Mouse (Mus musculus): ENCODE results near the gene Prok2.

Gene Prok2

DNA sequence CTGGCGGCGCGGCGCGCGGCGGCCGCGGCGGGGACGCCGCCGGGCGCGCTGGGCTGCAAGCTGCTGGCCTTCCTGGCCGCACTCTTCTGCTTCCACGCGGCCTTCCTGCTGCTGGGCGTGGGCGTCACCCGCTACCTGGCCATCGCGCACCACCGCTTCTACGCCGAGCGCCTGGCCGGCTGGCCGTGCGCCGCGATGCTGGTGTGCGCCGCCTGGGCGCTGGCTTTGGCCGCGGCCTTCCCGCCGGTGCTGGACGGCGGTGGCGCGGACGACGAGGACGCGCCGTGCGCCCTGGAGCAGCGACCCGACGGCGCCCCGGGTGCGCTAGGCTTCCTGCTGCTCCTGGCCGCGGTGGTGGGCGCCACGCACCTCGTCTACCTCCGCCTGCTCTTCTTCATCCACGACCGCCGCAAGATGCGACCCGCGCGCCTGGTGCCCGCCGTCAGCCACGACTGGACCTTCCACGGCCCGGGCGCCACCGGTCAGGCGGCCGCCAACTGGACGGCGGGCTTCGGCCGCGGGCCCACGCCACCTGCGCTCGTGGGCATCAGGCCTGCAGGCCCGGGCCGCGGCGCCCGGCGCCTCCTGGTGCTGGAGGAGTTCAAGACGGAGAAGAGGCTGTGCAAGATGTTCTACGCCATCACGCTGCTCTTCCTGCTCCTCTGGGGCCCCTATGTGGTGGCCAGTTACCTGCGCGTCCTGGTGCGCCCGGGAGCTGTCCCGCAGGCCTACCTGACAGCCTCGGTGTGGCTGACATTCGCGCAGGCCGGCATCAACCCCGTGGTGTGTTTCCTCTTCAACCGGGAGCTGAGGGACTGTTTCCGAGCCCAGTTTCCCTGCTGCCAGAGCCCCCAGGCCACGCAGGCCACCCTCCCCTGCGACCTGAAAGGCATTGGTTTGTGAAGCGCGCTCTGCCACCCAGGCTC lies 33.0 kb downstream of the Prok2 start:
- DNase-seq (ENCODE audit: low spot score in 2 of 2) = peak in 1 of 2 experiments; percentile 41

DNA sequence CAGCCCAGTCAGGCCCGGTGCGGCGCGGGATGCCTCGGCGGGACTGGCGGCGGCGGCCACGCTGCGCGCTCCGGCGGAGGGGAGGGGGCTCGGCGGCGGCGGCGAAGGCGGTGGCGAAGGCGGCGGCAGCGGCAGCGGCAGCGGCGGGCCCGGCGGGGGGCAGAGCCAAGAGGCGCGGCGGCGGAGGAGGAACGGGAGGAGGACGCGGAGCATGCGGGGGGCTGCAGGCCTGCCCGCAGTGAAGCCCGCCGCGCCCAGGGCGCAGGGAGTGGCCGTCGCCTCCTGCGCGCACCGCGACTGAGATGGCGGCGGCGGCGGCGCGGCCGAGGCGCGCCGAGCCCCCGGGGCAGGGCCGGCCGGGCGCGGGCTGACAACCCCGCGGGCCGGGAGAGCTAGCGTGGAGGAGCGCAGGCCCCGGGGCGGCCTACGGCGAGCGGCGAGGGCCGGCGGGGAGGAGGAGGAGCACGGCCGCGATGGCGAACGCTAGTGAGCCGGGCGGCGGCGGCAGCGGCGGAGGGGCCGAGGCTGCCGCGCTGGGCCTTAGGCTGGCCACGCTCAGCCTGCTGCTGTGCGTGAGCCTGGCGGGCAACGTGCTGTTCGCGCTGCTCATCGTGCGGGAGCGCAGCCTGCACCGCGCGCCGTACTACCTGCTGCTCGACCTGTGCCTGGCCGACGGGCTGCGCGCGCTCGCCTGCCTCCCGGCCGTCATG lies 33.8 kb downstream of the Prok2 start, which contains the start of gene Gpr27:
Gpr27 (plus strand) TSS at position 474 of the 710 bp plus-strand sequence.
- DNase-seq (ENCODE audit: low spot score in 2 of 2) = peak; percentile 62 to 63

DNA sequence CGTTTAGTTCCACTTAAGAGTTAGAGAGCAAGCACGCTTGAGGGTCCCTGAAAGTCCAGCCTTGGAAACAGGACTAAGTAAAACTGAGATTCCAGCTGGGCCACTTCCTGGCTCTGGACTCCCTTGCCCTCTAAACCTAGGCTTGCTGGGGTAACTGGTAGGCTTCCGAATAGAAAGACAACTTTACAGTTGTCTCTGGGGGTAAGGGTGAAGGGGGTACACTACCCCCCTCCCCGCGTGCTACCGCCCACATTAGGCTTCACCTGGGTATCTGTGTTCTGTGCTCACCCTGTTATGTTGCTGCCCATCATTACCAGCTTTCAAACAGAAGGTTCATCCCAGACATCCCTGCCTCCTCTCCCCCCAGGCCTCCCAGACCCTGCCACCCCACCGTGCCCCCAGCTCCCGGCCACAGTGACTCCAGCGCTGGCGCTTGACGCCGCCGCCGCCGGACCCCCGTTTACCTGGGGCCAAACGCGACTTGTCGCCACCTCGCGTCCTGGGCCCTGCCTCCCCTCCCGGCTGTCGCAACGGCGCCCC lies 34.5 kb downstream of the Prok2 start:
- no peak for DNase-seq (ENCODE audit: low spot score in 2 of 2)

DNA sequence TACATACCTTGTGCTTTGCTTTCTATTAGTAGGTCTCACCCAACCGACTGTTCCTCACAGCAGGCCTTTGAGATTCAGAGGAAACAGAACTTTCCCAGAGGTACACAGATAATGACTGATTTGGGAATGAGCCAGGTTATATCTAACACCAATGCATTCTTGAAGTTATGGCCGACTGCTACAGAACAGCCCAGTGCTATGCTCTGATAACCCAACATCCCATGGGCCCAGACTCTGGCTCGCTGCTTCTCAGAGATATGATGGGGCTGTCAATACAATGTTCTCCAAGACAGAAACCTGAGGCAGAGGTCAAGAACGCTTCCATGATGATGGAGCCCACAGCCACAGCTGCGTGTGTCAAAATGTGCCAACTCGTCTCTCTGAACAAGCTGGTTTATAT lies 37.7 kb downstream of the Prok2 start:
- DNase-seq (ENCODE audit: low spot score in 2 of 2) = no peak

DNA sequence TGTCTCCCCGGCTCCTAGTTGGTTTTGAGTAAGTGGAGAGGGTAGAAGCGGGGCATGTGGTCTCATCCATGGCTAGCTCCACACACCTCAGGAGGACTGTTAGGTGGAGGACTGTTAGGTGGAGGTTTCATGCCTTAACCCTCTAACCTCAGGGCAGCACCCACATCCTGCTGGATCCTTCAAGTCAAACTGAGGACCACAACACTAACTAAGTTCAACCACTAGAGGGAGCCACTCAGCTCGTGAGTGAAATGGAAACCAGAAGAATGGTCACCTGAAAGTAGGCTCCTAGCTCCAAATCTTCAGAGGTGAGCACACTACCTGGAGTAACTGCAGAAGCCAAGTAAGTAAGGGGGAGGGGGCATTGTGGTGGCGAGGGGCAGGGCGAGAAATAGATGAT lies 41.3 kb downstream of the Prok2 start:
- DNase-seq (ENCODE audit: low spot score in 2 of 2) = no peak

DNA sequence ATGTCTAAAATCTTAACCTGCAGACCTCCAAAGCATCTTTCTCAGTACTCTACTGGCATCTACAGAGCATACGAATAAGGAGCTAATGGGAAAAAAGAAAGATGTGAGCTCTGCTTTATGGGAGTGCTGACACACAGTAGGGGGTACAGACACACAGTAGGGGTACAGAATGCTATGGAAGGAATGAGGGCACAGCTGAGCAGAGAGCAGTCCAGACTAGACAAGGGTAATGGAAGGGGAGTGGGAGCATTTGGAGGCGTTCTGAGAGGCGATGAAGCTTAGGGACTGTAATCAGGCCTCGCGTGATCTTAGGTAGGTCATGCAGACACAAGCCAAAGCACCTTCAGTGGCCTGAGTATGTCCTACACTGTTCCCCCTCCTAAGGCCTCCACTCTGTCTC lies 42.2 kb downstream of the Prok2 start:
- no peak for DNase-seq (ENCODE audit: low spot score in 2 of 2)

DNA sequence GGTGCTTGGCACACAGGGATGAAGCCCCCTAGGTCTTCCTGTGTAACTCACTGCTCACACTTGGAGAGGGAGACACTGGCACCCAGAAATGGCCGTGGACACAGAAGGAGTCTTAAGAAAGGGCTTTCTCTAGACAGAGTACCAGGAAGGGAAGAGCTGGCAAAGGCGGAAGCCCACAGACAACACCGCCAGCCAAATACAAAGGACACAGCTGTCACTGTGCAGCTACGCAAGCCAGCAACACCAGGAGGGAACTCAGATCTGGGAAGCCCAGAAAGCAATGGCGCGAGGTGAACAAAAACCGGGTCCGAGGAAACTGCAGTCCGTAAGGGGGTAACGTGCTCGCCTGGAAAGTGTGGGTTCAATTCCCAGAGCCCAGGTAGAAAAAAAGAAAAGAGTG lies 48.1 kb downstream of the Prok2 start:
- no peak for DNase-seq (ENCODE audit: low spot score in 2 of 2)

DNA sequence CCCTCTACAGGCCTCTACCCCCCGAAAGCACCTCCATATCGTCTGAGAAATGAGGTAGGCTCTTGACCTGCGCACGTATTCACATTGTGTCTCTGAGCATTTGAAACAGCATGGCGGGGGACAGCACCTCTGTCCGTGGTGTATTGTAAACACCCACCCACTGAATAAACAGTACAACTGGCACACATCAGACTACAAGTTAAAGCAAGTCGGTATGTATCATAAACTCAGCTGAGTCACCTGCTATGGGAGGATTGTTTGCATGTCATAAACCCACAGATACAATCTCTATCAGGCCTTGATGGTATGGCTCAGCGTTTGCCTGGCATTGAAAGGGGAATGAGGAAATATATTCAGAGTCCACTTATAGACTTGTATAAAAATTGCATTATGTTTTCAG lies 48.9 kb downstream of the Prok2 start:
- DNase-seq (ENCODE audit: low spot score in 2 of 2) = no peak

DNA sequence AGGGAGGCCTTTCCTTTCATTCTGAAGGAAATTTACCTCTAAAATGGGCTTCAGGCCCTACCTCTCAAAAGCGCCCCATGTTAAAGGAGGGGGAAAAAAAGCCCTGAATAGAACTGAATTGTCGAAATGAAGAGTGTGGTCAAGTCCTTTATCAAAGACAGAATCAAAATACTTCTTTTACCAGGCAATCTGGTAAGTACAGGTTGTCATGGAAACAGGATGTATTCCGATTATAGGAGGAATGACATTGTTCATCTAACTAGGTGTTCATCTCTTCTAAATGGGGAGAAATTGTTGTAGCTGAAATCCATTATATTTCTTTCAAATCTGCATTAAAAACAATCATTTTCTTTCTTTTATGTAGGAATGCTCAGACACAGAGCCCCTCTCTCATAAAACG lies 51.7 kb downstream of the Prok2 start:
- DNase-seq (ENCODE audit: low spot score in 2 of 2) = no peak

DNA sequence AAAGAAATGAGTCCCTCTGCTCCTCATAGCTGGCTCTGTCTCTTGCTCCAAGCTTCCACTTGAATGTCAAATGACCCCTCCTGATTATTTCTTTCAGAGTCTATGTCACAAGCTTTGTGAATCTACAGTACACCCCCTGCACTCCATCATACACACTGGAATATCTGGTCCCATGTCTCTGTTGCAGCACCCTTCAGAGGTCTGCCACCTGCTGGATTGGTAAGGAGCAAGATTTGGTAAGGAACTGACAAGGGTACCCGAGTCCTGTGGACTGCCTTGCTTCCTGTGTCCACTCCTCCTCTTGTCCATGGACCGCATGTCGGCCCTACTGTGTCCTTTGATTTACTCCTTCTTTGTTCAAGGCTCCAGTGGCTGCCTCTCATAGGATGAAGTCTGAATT lies 54.4 kb downstream of the Prok2 start:
- DNase-seq (ENCODE audit: low spot score in 2 of 2) = no peak

DNA sequence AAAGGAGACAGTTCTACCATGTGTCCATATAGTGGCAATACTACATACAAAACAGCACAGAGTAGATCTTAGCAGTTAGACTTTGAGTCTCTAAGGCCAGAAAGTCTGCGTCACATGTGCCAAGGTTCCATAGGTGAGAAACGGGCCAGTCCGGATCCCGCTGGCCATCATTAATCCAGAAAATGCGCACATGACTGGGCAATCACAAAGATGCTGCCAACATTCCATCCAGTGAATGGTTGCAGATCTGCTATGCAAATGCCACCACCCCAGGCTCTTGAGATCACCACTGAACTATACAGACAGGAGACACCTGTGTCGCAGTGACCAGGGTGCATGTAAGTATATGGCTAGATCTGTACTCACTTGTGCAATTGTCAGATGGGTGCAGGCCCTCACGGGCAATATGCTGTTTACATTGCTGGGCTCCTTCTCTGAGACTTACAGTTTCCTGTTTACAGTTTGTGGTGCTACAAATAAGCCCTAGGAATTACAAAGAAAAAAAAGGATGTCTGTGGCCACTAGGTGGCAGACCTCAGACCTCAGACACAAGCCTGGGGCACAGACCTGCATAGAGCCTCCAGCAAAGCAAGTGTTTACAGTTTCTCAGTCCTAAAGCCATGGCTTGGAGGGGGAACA lies 55.6 kb downstream of the Prok2 start:
- peak; percentile 75 to 77 for DNase-seq (ENCODE audit: low spot score in 2 of 2)

DNA sequence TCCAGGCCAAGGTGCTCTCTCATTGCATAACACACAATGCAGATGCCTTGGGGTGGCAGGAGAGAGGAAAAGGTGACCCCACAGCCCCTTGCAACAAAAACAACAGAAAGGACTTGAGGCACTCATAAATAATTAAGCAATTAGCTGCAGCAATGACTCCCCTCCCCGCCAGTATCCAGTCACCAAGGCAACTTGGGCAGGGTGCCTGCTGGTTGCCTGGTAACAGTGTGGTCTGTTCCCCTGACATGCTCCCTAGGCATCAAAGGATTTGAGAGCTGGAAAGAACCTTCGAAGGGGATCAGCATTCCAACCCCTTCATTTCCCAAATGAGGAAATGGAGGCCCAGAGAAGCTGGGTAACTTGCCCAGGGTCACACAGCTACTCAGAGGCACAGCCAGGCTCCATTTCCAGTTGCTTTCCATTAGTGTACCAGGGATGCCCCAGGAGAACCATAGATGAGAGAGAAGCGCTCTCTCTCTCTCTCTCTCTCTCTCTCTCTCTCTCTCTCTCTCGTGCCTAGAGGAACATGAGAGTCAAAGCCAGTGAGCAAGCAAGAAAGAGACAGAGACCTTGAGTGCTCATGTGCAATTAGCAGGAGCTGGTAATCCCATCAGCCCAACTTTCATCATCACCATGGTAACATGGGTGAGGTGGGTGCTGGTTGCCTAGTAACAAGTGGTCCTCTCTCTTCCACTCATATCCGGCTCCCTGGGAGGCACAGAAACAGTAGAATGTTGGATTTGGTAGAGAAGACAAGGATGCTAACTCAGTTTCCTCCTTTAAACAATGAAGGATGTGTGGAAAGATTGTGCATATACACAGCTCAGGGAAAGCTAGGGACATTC lies 56.5 kb downstream of the Prok2 start:
- DNase-seq (ENCODE audit: low spot score in 2 of 2) = peak; percentile 94

DNA sequence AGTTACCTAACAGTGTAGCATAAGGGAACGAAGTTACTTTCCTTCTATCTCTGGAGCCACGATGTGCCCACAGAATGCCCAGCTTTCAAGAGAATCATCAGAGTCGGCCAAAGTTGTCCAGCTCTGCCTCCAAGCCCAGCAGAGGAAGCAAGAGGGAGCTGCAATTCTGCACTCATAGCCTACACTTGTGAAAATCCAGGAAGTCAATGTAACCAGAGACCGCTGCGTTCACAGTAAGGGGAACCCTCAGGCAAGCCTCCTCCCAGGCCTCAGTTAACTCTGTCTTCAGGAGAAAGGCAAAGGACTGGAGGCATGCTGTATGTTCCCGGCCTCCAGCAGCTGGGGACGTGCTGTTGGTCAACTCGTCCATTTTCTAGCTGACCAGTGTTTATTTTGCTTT lies 58.9 kb downstream of the Prok2 start:
- DNase-seq (ENCODE audit: low spot score in 2 of 2) = no peak

DNA sequence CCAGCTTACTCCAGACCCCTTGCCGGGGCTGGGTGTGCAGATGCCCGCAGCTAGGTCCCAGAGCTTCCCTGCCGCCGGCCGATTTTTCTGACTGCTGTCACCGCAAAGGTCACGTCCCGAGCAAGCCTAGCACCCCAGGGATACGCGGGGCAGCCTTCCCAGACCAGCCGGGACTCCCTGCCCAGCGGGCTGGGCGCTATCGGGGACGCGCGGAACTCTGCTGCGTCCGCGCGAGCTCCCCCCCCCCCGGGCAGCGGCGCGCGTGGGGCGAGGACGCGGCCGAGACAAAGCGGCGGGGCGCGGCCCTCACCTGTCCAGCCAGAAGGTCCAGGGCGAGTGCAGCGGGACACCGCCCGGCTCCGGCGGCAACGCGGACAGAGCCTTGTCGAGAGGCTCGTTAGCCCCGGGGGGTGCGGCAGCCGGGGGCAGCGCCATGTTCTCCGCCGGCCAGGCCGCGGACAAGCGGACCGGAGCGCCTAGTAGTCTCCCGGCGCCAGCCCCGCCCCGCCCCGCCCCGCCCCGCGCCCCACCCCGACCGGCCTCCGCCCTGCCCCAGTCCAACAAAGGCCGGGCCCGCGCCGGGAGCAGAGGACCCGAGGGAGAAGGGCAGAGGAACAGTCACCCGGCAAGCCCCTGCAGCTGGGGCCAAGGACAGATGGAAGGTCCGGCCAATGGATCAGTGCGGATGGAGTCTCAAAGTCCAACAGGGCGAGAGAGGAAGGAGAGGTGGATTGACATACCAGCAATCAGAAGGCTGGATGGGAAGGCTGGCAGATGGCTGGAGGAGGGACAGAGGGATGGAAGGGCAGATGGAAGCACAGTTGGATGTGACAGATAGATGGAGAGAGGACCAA lies 59.6 kb downstream of the Prok2 start, which contains the start of the genes Eif4e3 and Gm20696:
Eif4e3 (minus strand) TSS at position 454 of the 854 bp plus-strand sequence.
Gm20696 (minus strand) TSS at position 480 of the 854 bp plus-strand sequence.
- DNase-seq (ENCODE audit: low spot score in 2 of 2) = peak in 1 of 2 experiments; percentile 43

DNA sequence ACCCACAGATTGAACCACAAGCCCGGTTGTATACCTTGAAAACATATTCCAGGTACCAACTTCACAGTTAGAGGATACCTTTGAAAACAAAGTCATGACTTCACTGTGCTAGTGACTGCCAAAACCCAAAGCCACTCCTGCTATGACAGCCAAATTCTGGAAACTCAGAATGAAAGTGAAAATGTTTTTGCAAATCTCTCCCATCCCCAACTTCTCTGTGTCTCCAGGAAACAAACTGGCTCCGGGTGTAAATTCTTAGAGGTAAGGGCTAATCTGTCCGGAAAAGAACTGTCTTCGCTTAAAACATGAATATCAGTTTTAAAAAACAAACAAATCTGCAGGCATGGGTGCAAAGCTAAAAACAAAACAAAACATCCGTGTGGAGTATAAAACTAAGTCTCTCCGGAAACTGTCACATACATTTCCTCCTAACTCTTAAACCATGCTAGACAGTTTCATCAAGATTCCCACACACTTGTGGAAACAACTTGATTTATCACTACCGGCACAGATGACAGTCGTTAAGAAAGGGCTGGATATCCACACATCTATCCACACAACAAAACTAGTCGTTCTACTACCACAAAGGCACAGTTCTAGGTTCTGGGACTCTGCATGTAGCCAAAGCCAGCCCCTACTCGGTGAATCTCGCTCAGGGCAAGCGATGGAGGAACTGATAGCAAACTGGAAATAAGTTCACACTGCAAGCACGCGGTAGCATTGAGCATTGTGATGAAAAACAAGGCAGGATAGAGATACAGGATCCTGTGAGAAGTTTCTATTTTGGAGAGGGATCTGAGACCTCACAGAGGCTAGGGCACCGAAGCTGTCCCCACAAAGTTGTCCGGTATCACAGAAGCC lies 60.5 kb downstream of the Prok2 start:
- no peak for DNase-seq (ENCODE audit: low spot score in 2 of 2)

DNA sequence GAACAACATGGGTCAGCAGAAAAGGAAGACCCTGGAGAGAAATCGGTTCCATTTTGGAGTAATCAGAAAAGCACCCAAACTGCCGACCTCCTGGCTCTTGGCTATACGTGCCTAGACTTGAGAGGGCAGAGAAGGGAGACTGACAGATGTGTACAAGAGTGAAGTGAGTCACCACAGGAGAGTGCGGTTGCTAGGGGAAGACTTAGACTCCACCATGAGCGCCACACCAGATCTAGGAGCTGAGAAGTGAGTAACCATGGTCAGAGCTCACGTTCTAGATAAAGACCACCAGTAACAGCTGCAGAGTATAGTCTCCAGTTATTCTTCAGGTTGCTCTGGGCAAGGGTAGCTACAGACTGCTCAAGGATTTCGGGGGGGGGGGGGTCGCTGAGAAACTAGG lies 63.0 kb downstream of the Prok2 start:
- DNase-seq (ENCODE audit: low spot score in 2 of 2) = no peak

Measured in right cerebral cortex, postnatal 10 days (tissue).